Mouse (Mus musculus) granulocyte monocyte progenitor cell, adult 5-6 weeks (primary cell): Measurements from ENCODE around the gene Apobr. TPM values are rescaled to one million over a fixed set of nuclear protein-coding genes. Genes with fewer than 3 reads are reported as not detected.

ENCODE experiments used
- ATAC-seq: replicated peaks from 2 replicates; pipeline ENCODE4 v1.8.0; 2016; ENCODE audit warnings: mild to moderate bottlenecking, moderate TSS enrichment, inconsistent platforms; ENCODE audit not compliant: poor library complexity, severe bottlenecking
- total RNA-seq, 2 experiments: library from RNA; stranded (forward) in 1 of 2; stranded (reverse) in 1 of 2; fragments of 200-712, 200-1000 nt in 1 of 2; fragments of >200 nt in 1 of 2; fragmentation: Nextera tagmentation in 1 of 2; gene quantifications; 2 replicates each; pipeline ENCODE4 v1.2.3; 2014 to 2017

The Apobr gene
- total RNA-seq, 2 experiments from 2014 or later, result 3.9 to 6.2 TPM

GRCm38 (mm10) chr7:126636733-126637520 lies 52.2 kb downstream of the Apobr start:
- ATAC-seq, result peak; percentile 84

Other genes with a start within 250 kb of the Apobr start
- 2.4 and 4.8 TPM in 2 replicates for gene Lat, start 215.4 kb upstream of the Apobr start, total RNA-seq (2014; fragmentation: Nextera tagmentation)
- 0.72 and 2.7 TPM in 2 replicates for gene Lat, start 215.4 kb upstream of the Apobr start, total RNA-seq (2017)
- gene Spns1, start 207.5 kb upstream of the Apobr start, total RNA-seq (2014; fragmentation: Nextera tagmentation), result 9.2 and 24.8 TPM in 2 replicates
- gene Spns1, start 207.5 kb upstream of the Apobr start, total RNA-seq (2017), result 11.5 and 14.7 TPM in 2 replicates
- gene Nfatc2ip, start 188.2 kb upstream of the Apobr start, total RNA-seq (2014; fragmentation: Nextera tagmentation), result 11.7 and 14.8 TPM in 2 replicates
- gene Nfatc2ip, start 188.2 kb upstream of the Apobr start, total RNA-seq (2017), result 14.6 and 15.9 TPM in 2 replicates
- not detected in 2 replicates for gene Cd19, start 170.1 kb upstream of the Apobr start, total RNA-seq (2014; fragmentation: Nextera tagmentation)
- gene Cd19, start 170.1 kb upstream of the Apobr start, total RNA-seq (2017), result 0.09 TPM in 1 of 2 replicates, not detected in the other
- gene Rabep2, start 156.2 kb upstream of the Apobr start, total RNA-seq (2014; fragmentation: Nextera tagmentation), result 11.3 and 16.2 TPM in 2 replicates
- 12.3 and 16.9 TPM in 2 replicates for gene Rabep2, start 156.2 kb upstream of the Apobr start, total RNA-seq (2017)
- 0.62 TPM in 1 of 2 replicates, not detected in the other for gene Atp2a1, start 121.8 kb upstream of the Apobr start, total RNA-seq (2014; fragmentation: Nextera tagmentation)
- not detected in 2 replicates for gene Atp2a1, start 121.8 kb upstream of the Apobr start, total RNA-seq (2017)
- 35.9 and 58.3 TPM in 2 replicates for gene Sh2b1, start 109.5 kb upstream of the Apobr start, total RNA-seq (2014; fragmentation: Nextera tagmentation)
- 15.6 and 17.3 TPM in 2 replicates for gene Sh2b1, start 109.5 kb upstream of the Apobr start, total RNA-seq (2017)
- gene Tufm, start 97.6 kb upstream of the Apobr start, total RNA-seq (2014; fragmentation: Nextera tagmentation), result 85.3 and 101 TPM in 2 replicates
- gene Tufm, start 97.6 kb upstream of the Apobr start, total RNA-seq (2017), result 75.5 and 86.7 TPM in 2 replicates
- 102 and 130 TPM in 2 replicates for gene Atxn2l, start 81.5 kb upstream of the Apobr start, total RNA-seq (2014; fragmentation: Nextera tagmentation)
- gene Atxn2l, start 81.5 kb upstream of the Apobr start, total RNA-seq (2017), result 27.4 and 28.9 TPM in 2 replicates
- gene Eif3c, start 18.5 kb upstream of the Apobr start, total RNA-seq (2014; fragmentation: Nextera tagmentation), result 188 and 206 TPM in 2 replicates
- gene Eif3c, start 18.5 kb upstream of the Apobr start, total RNA-seq (2017), result 229 and 239 TPM in 2 replicates
- gene Cln3, start 875 bp downstream of the Apobr start, total RNA-seq (2014; fragmentation: Nextera tagmentation), result 37.7 and 61.7 TPM in 2 replicates
- gene Cln3, start 875 bp downstream of the Apobr start, total RNA-seq (2017), result 9.6 and 16.3 TPM in 2 replicates
- gene Il27, start 10.0 kb downstream of the Apobr start, total RNA-seq (2014; fragmentation: Nextera tagmentation), result 1.3 TPM in 1 of 2 replicates, not detected in the other
- 1.2 TPM in 1 of 2 replicates, not detected in the other for gene Il27, start 10.0 kb downstream of the Apobr start, total RNA-seq (2017)
- 0.92 and 1.3 TPM in 2 replicates for gene Nupr1, start 45.9 kb downstream of the Apobr start, total RNA-seq (2014; fragmentation: Nextera tagmentation)
- 1.7 TPM in 1 of 2 replicates, not detected in the other for gene Nupr1, start 45.9 kb downstream of the Apobr start, total RNA-seq (2017)
- gene Sgf29, start 64.4 kb downstream of the Apobr start, total RNA-seq (2014; fragmentation: Nextera tagmentation), result 129 and 133 TPM in 2 replicates
- 53.3 and 79.1 TPM in 2 replicates for gene Sgf29, start 64.4 kb downstream of the Apobr start, total RNA-seq (2017)
- gene Sult1a1, start 91.5 kb downstream of the Apobr start, total RNA-seq (2014; fragmentation: Nextera tagmentation), result 0.85 TPM in 1 of 2 replicates, not detected in the other
- 0.56 and 1.6 TPM in 2 replicates for gene Sult1a1, start 91.5 kb downstream of the Apobr start, total RNA-seq (2017)
- 151 and 195 TPM in 2 replicates for gene Bola2, start 110.5 kb downstream of the Apobr start, total RNA-seq (2014; fragmentation: Nextera tagmentation)
- 135 and 158 TPM in 2 replicates for gene Bola2, start 110.5 kb downstream of the Apobr start, total RNA-seq (2017)
- gene Slx1b, start 110.8 kb downstream of the Apobr start, total RNA-seq (2014; fragmentation: Nextera tagmentation), result 9.3 and 13.3 TPM in 2 replicates
- gene Slx1b, start 110.8 kb downstream of the Apobr start, total RNA-seq (2017), result 5.4 and 6.3 TPM in 2 replicates
- 497 and 510 TPM in 2 replicates for gene Coro1a, start 122.8 kb downstream of the Apobr start, total RNA-seq (2014; fragmentation: Nextera tagmentation)
- 409 and 441 TPM in 2 replicates for gene Coro1a, start 122.8 kb downstream of the Apobr start, total RNA-seq (2017)
- gene Mapk3, start 174.7 kb downstream of the Apobr start, total RNA-seq (2014; fragmentation: Nextera tagmentation), result 90.7 and 111 TPM in 2 replicates
- 52.5 and 53.0 TPM in 2 replicates for gene Mapk3, start 174.7 kb downstream of the Apobr start, total RNA-seq (2017)
- 13.0 and 27.7 TPM in 2 replicates for gene Gdpd3, start 181.4 kb downstream of the Apobr start, total RNA-seq (2014; fragmentation: Nextera tagmentation)
- 3.6 and 11.3 TPM in 2 replicates for gene Gdpd3, start 181.4 kb downstream of the Apobr start, total RNA-seq (2017)
- 29.6 and 42.6 TPM in 2 replicates for gene Ypel3, start 192.0 kb downstream of the Apobr start, total RNA-seq (2014; fragmentation: Nextera tagmentation)
- 16.2 and 17.4 TPM in 2 replicates for gene Ypel3, start 192.0 kb downstream of the Apobr start, total RNA-seq (2017)
- 0.58 TPM in 1 of 2 replicates, not detected in the other for gene Tbx6, start 196.5 kb downstream of the Apobr start, total RNA-seq (2014; fragmentation: Nextera tagmentation)
- gene Tbx6, start 196.5 kb downstream of the Apobr start, total RNA-seq (2017), result not detected in 2 replicates
- gene Ppp4c, start 207.6 kb downstream of the Apobr start, total RNA-seq (2014; fragmentation: Nextera tagmentation), result 160 and 219 TPM in 2 replicates
- gene Ppp4c, start 207.6 kb downstream of the Apobr start, total RNA-seq (2017), result 131 and 137 TPM in 2 replicates
- gene Fam57b, start 212.7 kb downstream of the Apobr start, total RNA-seq (2014; fragmentation: Nextera tagmentation), result not detected in 2 replicates
- not detected in 2 replicates for gene Fam57b, start 212.7 kb downstream of the Apobr start, total RNA-seq (2017)
- not detected in 2 replicates for gene 4930451I11Rik, start 246.7 kb downstream of the Apobr start, total RNA-seq (2014; fragmentation: Nextera tagmentation)
- not detected in 2 replicates for gene 4930451I11Rik, start 246.7 kb downstream of the Apobr start, total RNA-seq (2017)